Mouse (Mus musculus) cerebellum, adult 2 months (tissue): Measurements from ENCODE around the gene Eif3i.

Source experiments
- CTCF ChIP-seq: fragments of 200-500 bp; IDR thresholded peaks from 2 replicates; pipeline ENCODE4 v1.5.1; 2011; ENCODE audit warnings: low read depth, mild to moderate bottlenecking, control low read depth, low read length, moderate library complexity, borderline replicate concordance; ENCODE audit not compliant: insufficient read depth
- POLR2A ChIP-seq: fragments of 200-500 bp; IDR thresholded peaks from 2 replicates; pipeline ENCODE4 v1.6.1; 2011; ENCODE audit warnings: low read length, control low read depth, borderline replicate concordance; ENCODE audit not compliant: insufficient read depth

- TF ChIP-seq POLR2A: no peak
- TF ChIP-seq CTCF: no peak
These were observed 13.6 kb upstream of the Eif3i start, which contains the start of gene Dcdc2b for GRCm38 (mm10) chr4:129614093-129614492.
